Mouse (Mus musculus): ENCODE measurements around the gene March10. TPM values are rescaled to one million over a fixed set of nuclear protein-coding genes. Genes with fewer than 3 reads are reported as not detected.

The March10 gene
- total RNA-seq (2021), result not detected

GRCm38 (mm10) chr11:105456497-105456907 is at the start of gene March10:
Gene March10, minus strand, starts transcription at chr11:105456735.
- no peak for DNase-seq
- intact Hi-C loops (cut with DNase I), result loop anchor here (5.0 kb wide), 1 partner anchor 136 kb away; no protein-coding TSS in a partner anchor

GRCm38 (mm10) chr11:105506322-105506721 is 49.8 kb upstream of the March10 start:
- intact Hi-C loops (cut with DNase I), result no loop called here
- DNase-seq, result peak in 1 of 2 experiments; percentile 29

GRCm38 (mm10) chr11:105505038-105505437 is 48.5 kb upstream of the March10 start:
- intact Hi-C loops (cut with DNase I), result no loop called here
- DNase-seq, result no peak

GRCm38 (mm10) chr11:105502311-105502710 is 45.8 kb upstream of the March10 start:
- intact Hi-C loops (cut with DNase I), result no loop called here
- no peak for DNase-seq

- no peak for DNase-seq
- intact Hi-C loops (cut with DNase I), result no loop called here
Measured at GRCm38 (mm10) chr11:105497505-105497904, 41.0 kb upstream of the March10 start.

- intact Hi-C loops (cut with DNase I), result no loop called here
Measured at GRCm38 (mm10) chr11:105496665-105497064, 40.1 kb upstream of the March10 start.

GRCm38 (mm10) chr11:105495591-105496270 is 39.2 kb upstream of the March10 start:
- no peak for DNase-seq

More at GRCm38 (mm10) chr11:105496665-105497064, 40.1 kb upstream of the March10 start:
- DNase-seq, result no peak

GRCm38 (mm10) chr11:105494786-105495369 is 38.3 kb upstream of the March10 start:
- DNase-seq, result no peak
- intact Hi-C loops (cut with DNase I), result no loop called here

More at GRCm38 (mm10) chr11:105495591-105496270, 39.2 kb upstream of the March10 start:
- intact Hi-C loops (cut with DNase I), result no loop called here

- DNase-seq, result no peak
- intact Hi-C loops (cut with DNase I), result no loop called here
Measured at GRCm38 (mm10) chr11:105492392-105492791, 35.9 kb upstream of the March10 start.

GRCm38 (mm10) chr11:105490971-105491370 is 34.4 kb upstream of the March10 start:
- DNase-seq, result no peak
- intact Hi-C loops (cut with DNase I), result no loop called here

GRCm38 (mm10) chr11:105485412-105485811 is 28.9 kb upstream of the March10 start:
- DNase-seq, result no peak
- intact Hi-C loops (cut with DNase I), result no loop called here

GRCm38 (mm10) chr11:105484993-105485392 is 28.5 kb upstream of the March10 start:
- DNase-seq, result no peak
- intact Hi-C loops (cut with DNase I), result no loop called here

- intact Hi-C loops (cut with DNase I), result no loop called here
- no peak for DNase-seq
Measured at GRCm38 (mm10) chr11:105482747-105483146, 26.2 kb upstream of the March10 start.

- no peak for DNase-seq
- intact Hi-C loops (cut with DNase I), result loop anchor here (5.0 kb wide), 1 partner anchor 93 kb away; no protein-coding TSS in a partner anchor
Measured at GRCm38 (mm10) chr11:105474746-105475145, 18.2 kb upstream of the March10 start.

- no peak for DNase-seq
- intact Hi-C loops (cut with DNase I), result loop anchor here (5.0 kb wide), 1 partner anchor 93 kb away; no protein-coding TSS in a partner anchor
Measured at GRCm38 (mm10) chr11:105474352-105474736, 17.8 kb upstream of the March10 start.

GRCm38 (mm10) chr11:105473716-105474351 is 17.3 kb upstream of the March10 start:
- intact Hi-C loops (cut with DNase I), result loop anchor here (5.0 kb wide), 1 partner anchor 93 kb away; no protein-coding TSS in a partner anchor
- DNase-seq, result no peak

- intact Hi-C loops (cut with DNase I), result loop anchor here (5.0 kb wide), 1 partner anchor 95 kb away; no protein-coding TSS in a partner anchor
- DNase-seq, result no peak
Measured at GRCm38 (mm10) chr11:105472610-105473009, 16.1 kb upstream of the March10 start.

- DNase-seq, result no peak
- intact Hi-C loops (cut with DNase I), result loop anchor here (5.0 kb wide), 1 partner anchor 96 kb away; no protein-coding TSS in a partner anchor
Measured at GRCm38 (mm10) chr11:105470896-105471295, 14.4 kb upstream of the March10 start.

GRCm38 (mm10) chr11:105469561-105469960 is 13.0 kb upstream of the March10 start:
- intact Hi-C loops (cut with DNase I), result no loop called here
- DNase-seq, result no peak

- DNase-seq, result no peak
- intact Hi-C loops (cut with DNase I), result no loop called here
Measured at GRCm38 (mm10) chr11:105469091-105469507, 12.6 kb upstream of the March10 start.

- no peak for DNase-seq
- intact Hi-C loops (cut with DNase I), result no loop called here
Measured at GRCm38 (mm10) chr11:105468436-105468835, 11.9 kb upstream of the March10 start.

Measured in heart, postnatal 36 days (tissue).